Mouse (Mus musculus): ENCODE measurements around the gene Sfxn2.

DNA sequence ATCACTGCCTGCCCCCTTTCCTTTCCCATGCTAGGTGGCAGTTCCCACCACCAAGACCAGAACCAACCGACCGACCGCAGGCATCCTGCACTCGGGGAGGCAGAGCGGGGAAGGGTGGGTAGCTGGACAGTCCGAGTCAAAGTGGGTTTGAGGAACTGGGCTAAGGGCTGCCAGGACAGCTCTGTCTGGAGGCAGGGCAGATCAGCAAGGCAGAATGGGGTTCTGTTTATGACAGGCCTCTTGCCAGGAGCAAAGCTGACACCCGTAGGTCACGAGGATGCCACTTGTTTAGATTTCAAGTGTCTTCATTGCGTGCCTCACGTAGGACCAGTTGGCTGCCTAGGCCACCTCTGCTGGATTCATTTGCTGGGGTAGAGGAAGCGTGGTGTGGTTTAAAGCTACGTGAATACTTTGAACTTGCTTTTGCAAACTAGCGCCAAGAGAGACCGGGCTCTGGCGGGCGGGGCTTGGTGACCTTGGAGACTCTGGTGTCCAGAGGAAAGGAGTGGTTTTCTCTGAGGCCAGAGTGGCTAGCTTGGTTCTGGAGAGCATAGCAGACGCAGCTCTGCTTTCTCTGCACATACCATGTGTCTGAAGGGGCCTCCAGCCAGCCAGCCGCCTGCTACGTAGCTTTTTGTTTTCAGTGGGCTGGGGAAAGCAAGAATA, 68.4 kb downstream of the Sfxn2 start:
- no peak for TF ChIP-seq GATA1 (IDR thresholded peaks at IDR 0.05; ENCODE audit: borderline replicate concordance, low read length)
- no peak for TF ChIP-seq FLI1 (IDR thresholded peaks at IDR 0.05; ENCODE audit: low read length)

All from megakaryocyte, embryonic 14.5 days (primary cell).